Mouse (Mus musculus) midbrain, postnatal 0 days (tissue): ENCODE measurements around the gene Proz. TPM values are rescaled to one million over a fixed set of nuclear protein-coding genes. Genes with fewer than 3 reads are reported as not detected.

ENCODE experiments used
- ATAC-seq: fragments of 200-750 bp; cut with Nextera tagmentation; 2 replicates; pipeline ENCODE4 v1.8.0; 2017; ENCODE audit warnings: moderate number of reproducible peaks, mild to moderate bottlenecking, moderate TSS enrichment, moderate library complexity; ENCODE audit not compliant: low FRiP score
- DNase-seq: peaks from one replicate; pipeline ENCODE4 v3.0.0-alpha.2; 2015; ENCODE audit warnings: low spot score
- H3K27ac ChIP-seq: fragments of 300-500 bp; sonication (generic); 2 replicates; pipeline ENCODE4 v1.5.1; 2014; ENCODE audit warnings: low read depth, mild to moderate bottlenecking, low read length, mixed read lengths
- H3K27me3 ChIP-seq: fragments of 300-500 bp; sonication (generic); 2 replicates; pipeline ENCODE4 v1.6.1; 2014; ENCODE audit warnings: low read length, control low read depth, mixed read lengths; ENCODE audit not compliant: insufficient read depth
- H3K36me3 ChIP-seq: fragments of 300-500 bp; sonication (generic); 2 replicates; pipeline ENCODE4 v1.6.1; 2014; ENCODE audit warnings: low read length, control low read depth, mixed read lengths; ENCODE audit not compliant: insufficient read depth
- H3K4me1 ChIP-seq: fragments of 300-500 bp; sonication (generic); 2 replicates; pipeline ENCODE4 v1.6.1; 2014; ENCODE audit warnings: mild to moderate bottlenecking, control low read depth, antibody characterized with exemption, low read length, mixed read lengths; ENCODE audit not compliant: insufficient read depth
- H3K4me2 ChIP-seq: fragments of 300-500 bp; sonication (generic); 2 replicates; pipeline ENCODE4 v1.6.1; 2014; ENCODE audit warnings: low read depth, mild to moderate bottlenecking, low read length, mixed read lengths; ENCODE audit not compliant: poor library complexity, severe bottlenecking
- H3K4me3 ChIP-seq: fragments of 300-500 bp; sonication (generic); 2 replicates; pipeline ENCODE4 v1.5.1; 2014; ENCODE audit warnings: low read depth, mild to moderate bottlenecking, low read length, moderate library complexity
- H3K9ac ChIP-seq: fragments of 300-500 bp; sonication (generic); replicated peaks from 2 replicates; pipeline ENCODE4 v1.6.1; 2014; ENCODE audit warnings: mild to moderate bottlenecking, low read length, moderate library complexity, mixed read lengths; ENCODE audit not compliant: poor library complexity, severe bottlenecking
- H3K9me3 ChIP-seq: fragments of 300-500 bp; sonication (generic); 2 replicates; pipeline ENCODE4 v1.6.1; 2016; ENCODE audit warnings: low read length, control low read depth
- CTCF ChIP-seq: IDR thresholded peaks from 2 replicates; pipeline ENCODE4 v1.5.1; 2016; ENCODE audit warnings: antibody characterized with exemption, mild to moderate bottlenecking
- WGBS: fragments of 180-500 bp; shearing (Covaris S2); extraction: QIAGEN DNeasy Blood & Tissue Kit; methylation state at CpG from one replicate; pipeline ENCODE4 v1.1.7; 2014; 5-methylcytosine and 5-hydroxymethylcytosine counted together
- polyA plus RNA-seq: library from polyadenylated mRNA; unstranded; fragments of >200 nt; fragmentation: Nextera tagmentation; extraction: Ambion mirVana; gene quantifications from 2 replicates; pipeline ENCODE4 v1.2.1, GENCODE M21; 2015
- total RNA-seq: library from RNA; depleted of rRNA; stranded (reverse); fragments of >200 nt; gene quantifications from 2 replicates; pipeline ENCODE4 v1.2.3, GENCODE M21; 2014; rRNA removed

The Proz gene
- not detected in 2 replicates for total RNA-seq
- polyA plus RNA-seq, result 0.80 and 0.89 TPM in 2 replicates

DNA sequence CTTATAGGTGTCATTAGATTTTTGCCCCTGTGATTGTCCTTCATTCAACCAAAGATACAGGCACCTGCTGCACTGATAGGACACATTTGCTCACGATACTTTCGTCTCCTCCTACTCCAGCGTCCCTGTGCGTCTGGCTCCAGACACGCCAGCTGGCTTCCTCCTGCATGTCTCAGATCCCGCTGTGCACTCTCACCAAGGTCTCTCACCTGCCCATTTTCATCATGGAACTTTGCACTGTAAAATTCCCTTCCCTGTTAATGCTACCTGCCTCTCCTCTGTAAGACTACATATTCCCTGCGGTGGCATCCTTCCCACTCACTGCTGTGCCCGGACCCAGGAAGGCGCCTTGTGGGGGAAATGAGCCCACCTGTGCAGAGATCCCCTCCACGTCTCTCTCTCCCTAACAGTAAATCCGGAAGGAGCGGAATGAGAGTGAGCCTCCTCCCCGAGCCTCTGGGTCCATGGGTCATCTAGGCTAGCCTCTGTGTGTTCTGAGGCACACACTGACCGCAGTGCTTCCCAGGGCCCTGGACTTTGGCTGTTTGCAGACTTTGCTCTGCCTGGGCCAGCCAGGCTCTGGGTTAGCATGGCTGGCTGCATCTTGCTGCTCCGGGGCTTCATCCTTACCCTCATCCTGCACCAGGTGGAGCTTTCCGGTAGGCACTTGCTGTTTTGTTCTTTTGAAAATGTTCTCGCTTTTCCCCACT, at the start of gene Proz:
Gene Proz (plus strand): TSS at position 474 of the 710 bp plus-strand sequence.
- no peak within 1 kb of the TSS for H3K4me2 ChIP-seq

DNA sequence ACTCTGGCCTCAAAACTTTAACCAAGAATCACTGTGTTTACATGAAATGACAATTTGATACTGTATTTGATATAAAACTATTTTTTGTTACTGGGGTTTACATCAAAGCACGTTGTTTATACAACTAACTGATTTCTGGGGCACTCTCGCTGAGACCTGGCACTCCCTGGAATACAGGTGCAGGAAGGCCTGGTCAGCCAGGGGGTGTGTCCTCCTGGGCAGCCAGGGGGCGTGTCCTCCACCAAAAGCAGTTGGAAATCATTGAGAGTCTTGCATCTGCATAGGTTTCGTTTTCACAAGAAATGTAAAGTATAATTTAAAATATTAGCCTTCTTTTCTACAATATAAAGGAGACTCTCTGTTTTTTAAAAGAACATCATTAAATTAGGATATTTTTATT, 41.2 kb upstream of the Proz start:
- no peak overlapping the region for H3K4me3 ChIP-seq
- DNase-seq (no peak), ATAC-seq (no peak)
- WGBS, result 70% methylated on average over 4 of the region's 4 CpGs
- H3K36me3 ChIP-seq, result peaks cover 58% of the 10 kb centered on the region
- no peak for TF ChIP-seq CTCF
- H3K27me3 ChIP-seq, result no peaks in the 10 kb centered on the region
- H3K9me3 ChIP-seq, result no peaks in the 10 kb centered on the region
- H3K4me1 ChIP-seq, result no peaks in the 10 kb centered on the region
- H3K4me2 ChIP-seq, result no peak overlapping the region
- H3K9ac ChIP-seq, result no peak overlapping the region
- H3K27ac ChIP-seq, result no peak overlapping the region

More for the DNA sequence above, at the start of gene Proz:
- Histone ChIP-seq H3K4me1 (no peaks in the 10 kb centered on the region), H3K27ac (no peak within 1 kb of the TSS), H3K27me3 (no peaks in the 10 kb centered on the region), H3K36me3 (no peaks in the 10 kb centered on the region), H3K9ac (no peak within 1 kb of the TSS), H3K4me3 (no peak within 1 kb of the TSS), H3K9me3 (no peaks in the 10 kb centered on the region)
- no peak for DNase-seq
- TF ChIP-seq CTCF, result no peak
- ATAC-seq, result no peak
- WGBS, result 83% methylated on average over 17 of the region's 17 CpGs

DNA sequence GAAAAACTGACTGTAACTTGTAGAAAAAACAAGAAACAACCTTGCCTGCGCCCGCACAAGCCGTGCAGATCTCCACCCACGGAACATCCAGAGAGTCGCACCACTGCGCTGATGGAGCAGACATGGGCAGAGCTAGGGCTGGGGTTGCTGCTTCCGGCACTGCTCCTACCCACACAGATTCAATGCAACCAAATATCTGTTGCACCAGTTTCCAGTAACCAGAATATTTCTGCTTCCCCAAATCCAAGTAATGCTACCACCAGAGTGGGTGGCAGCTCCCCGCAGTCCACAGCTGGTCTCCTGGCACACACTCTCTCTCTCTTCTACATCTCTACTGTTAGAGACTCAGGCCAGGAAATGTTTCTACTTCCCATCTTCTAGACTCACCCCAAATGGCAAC, 38.9 kb upstream of the Proz start:
- Histone ChIP-seq H3K4me2 (no peak overlapping the region), H3K4me1 (no peaks in the 10 kb centered on the region), H3K27ac (no peak overlapping the region), H3K36me3 (peaks cover 40% of the 10 kb centered on the region), H3K27me3 (no peaks in the 10 kb centered on the region), H3K4me3 (no peak overlapping the region), H3K9me3 (no peaks in the 10 kb centered on the region), H3K9ac (no peak overlapping the region)
- TF ChIP-seq CTCF, result no peak
- ATAC-seq (no peak), DNase-seq (no peak)
- 96% methylated on average over 8 of the region's 8 CpGs for WGBS

DNA sequence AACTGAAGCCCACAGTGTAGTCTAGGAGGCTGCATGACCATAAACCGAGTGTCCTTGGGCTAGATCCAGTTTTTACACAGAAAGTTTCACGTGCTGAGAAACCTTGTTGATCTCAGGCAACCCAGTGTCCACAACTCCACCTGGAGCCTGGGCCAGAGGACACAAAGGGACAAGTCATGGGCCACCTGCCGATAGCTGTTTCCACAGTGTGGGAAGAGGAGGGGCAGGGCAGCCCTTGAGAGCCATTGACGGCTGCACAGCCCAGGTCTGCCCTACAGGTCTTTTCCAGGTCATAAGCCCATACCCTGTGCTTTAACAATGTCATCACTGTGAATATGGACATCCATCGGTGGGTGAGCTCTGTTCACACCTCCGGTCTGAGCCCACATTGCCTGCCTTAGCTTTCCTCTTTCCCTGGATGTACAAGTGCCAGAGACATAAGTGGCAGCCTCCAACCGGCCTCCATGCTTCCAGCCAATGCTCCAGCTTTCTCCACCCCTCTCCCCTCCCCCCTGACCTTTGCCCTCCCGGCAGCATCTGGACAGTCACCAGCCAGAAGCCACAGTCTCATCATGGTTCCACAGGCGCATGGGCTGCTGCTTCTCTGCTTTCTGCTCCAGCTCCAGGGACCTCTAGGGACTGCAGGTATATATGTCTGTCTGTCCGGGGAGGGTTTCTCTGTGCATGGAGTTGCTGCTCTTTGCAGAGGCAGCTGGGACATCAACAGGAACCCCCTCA, 35.1 kb upstream of the Proz start, which contains the start of gene F7:
Gene F7 (plus strand): TSS at position 548 of the 738 bp plus-strand sequence.
- DNase-seq, result no peak
- no peaks in the 10 kb centered on the region for H3K9me3 ChIP-seq
- no peak within 1 kb of the TSS for H3K4me3 ChIP-seq
- no peak within 1 kb of the TSS for H3K9ac ChIP-seq
- ATAC-seq, result no peak
- TF ChIP-seq CTCF, result no peak
- H3K4me2 ChIP-seq, result no peak within 1 kb of the TSS
- H3K36me3 ChIP-seq, result peaks cover 5% of the 10 kb centered on the region; the same call in 1 of the 2 replicates
- H3K27ac ChIP-seq, result no peak within 1 kb of the TSS
- no peaks in the 10 kb centered on the region for H3K4me1 ChIP-seq
- WGBS, result 57% methylated on average over 10 of the region's 10 CpGs
- H3K27me3 ChIP-seq, result no peaks in the 10 kb centered on the region

DNA sequence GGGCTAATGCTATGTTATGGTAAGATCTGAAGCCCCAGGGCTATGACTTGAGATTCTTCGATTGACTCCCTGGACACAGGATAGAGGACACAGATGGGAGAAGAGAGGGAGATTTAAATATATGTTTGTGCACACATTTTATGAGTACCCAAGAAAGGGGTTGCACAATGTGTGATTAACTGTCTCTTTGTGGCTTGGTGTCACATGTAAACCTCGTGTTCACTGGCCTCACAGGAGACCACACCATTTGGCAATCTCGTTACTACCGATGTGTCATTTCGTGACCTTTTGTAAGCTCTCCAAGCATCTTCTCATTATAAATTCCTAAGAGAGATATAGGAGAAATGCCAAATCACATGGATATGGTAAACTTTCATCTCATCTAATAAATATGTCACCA, 33.1 kb upstream of the Proz start:
- Histone ChIP-seq H3K4me1 (no peaks in the 10 kb centered on the region), H3K9me3 (no peaks in the 10 kb centered on the region), H3K27ac (no peak overlapping the region), H3K36me3 (0 out of 2 replicates have a peak, but pooled peaks cover 3% of the 10 kb centered on the region), H3K27me3 (no peaks in the 10 kb centered on the region), H3K9ac (no peak overlapping the region), H3K4me3 (no peak overlapping the region), H3K4me2 (no peak overlapping the region)
- DNase-seq (no peak), ATAC-seq (no peak)
- no peak for TF ChIP-seq CTCF
- 86% methylated on average over 5 of the region's 5 CpGs for WGBS

DNA sequence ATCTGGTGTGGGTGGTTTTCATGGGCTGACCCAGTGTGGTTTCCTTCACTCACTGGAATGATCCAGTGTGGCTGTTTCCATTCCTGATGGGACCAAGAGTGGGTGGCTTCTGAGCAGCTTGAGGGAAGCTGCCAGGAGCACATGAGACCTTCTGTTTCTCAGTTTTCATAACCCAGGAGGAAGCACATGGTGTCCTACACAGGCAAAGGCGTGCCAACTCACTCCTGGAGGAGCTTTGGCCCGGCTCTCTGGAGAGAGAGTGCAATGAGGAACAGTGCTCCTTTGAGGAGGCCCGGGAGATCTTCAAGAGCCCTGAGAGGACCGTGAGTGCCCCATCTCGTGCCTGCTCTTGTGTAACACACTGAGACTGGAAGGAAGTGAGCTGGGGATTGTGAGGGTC, 32.2 kb upstream of the Proz start:
- Histone ChIP-seq H3K4me2 (no peak overlapping the region), H3K4me3 (no peak overlapping the region), H3K27me3 (no peaks in the 10 kb centered on the region), H3K27ac (no peak overlapping the region), H3K9me3 (no peaks in the 10 kb centered on the region), H3K9ac (no peak overlapping the region), H3K4me1 (no peaks in the 10 kb centered on the region), H3K36me3 (0 out of 2 replicates have a peak, but pooled peaks cover 3% of the 10 kb centered on the region)
- WGBS, result 72% methylated on average over 5 of the region's 5 CpGs
- DNase-seq, result no peak
- ATAC-seq, result no peak
- no peak for TF ChIP-seq CTCF
